Comparison of ENCODE assay signal across 8 mouse cellular contexts in the genomic region with DNA sequence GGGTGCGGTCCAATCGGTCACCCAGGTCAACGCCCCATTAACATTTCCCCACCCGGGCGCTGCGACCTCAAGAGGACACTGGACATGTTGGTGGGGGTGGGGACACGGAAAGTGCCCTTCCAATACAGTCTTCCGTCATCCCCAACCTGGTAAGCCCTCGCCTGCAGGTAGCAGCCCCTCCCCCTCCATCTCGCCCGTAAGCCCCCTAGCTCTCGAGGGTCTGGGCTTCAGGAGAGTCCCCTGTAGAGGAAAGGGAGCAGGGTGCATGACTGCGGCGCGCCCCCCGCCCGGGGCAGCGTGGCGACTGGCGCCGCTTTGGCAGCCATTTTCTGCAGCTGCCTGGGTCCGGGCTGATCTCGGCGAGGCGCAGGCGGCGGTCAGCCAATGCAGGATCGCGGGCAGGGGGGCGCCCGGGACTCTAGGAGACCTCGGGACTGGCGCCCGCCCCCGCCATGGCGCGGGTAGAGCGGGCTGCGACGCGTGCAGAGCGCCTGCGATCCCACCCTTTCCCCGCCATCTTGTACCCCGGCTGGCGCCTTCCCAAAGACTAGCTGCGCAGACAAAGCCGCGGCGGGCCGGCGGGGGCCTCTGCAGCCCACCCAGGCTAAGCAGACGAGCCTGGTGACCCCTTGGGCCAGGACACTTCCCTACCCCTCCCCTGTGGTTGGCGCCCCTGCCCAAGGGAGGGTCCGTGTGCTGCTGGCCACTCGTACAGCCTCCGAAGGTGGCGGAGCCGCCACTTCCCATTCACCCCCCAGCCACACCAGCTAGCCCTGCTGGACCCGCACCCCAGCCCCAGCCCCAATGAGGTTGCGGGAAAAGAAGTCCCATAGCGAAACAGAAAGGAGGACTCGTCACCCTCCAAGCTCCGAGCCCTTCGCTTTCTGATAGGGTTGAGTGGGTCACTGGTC. TPM values are rescaled to one million over a fixed set of nuclear protein-coding genes. Genes with fewer than 3 reads are reported as not detected.
DNase-seq lines count a peak whose midpoint lies in the region; ATAC-seq and TF ChIP-seq lines count a peak whose summit lies in the region.

No protein-coding gene starts in this region.

- peaks cover 96% of the 10 kb centered on the region for H3K27me3 ChIP-seq in CH12.LX (replicated peaks)
- H3K27me3 ChIP-seq in embryonic facial prominence, embryonic 10.5 days (replicated peaks; ENCODE audit: low read depth, poor library complexity, severe bottlenecking), result peaks cover 98% of the 10 kb centered on the region
- peaks cover 100% of the 10 kb centered on the region for H3K27me3 ChIP-seq in hindbrain, embryonic 10.5 days (ENCODE audit: insufficient read depth, poor library complexity, severe bottlenecking)
- H3K27me3 ChIP-seq in liver, embryonic 13.5 days, result peaks cover 100% of the 10 kb centered on the region

- no peak for TF ChIP-seq CTCF in CH12.LX (conservative IDR thresholded peaks at IDR 0.05 in 1 of 2, IDR thresholded peaks at IDR 0.05 in 1 of 2; ENCODE audit: low read depth in 2 of 2, low read length in 2 of 2)

- H3K27ac ChIP-seq in CH12.LX (ENCODE audit: insufficient read depth, low read depth), result peak overlapping the region; percentile 6; the same call in 1 of the 2 replicates
- peak overlapping the region; percentile 96 for H3K27ac ChIP-seq in embryonic facial prominence, embryonic 10.5 days (replicated peaks)
- H3K27ac ChIP-seq in hindbrain, embryonic 10.5 days, result peak overlapping the region; percentile 99
- no peak overlapping the region for H3K27ac ChIP-seq in liver, embryonic 13.5 days

- no peak for ATAC-seq in liver, embryonic 13.5 days (ENCODE audit: low read depth)

- peaks cover 37% of the 10 kb centered on the region for H3K9me3 ChIP-seq in CH12.LX (replicated peaks; ENCODE audit: low read length)
- H3K9me3 ChIP-seq in embryonic facial prominence, embryonic 10.5 days, result no peaks in the 10 kb centered on the region
- H3K9me3 ChIP-seq in hindbrain, embryonic 10.5 days, result no peaks in the 10 kb centered on the region
- no peaks in the 10 kb centered on the region for H3K9me3 ChIP-seq in liver, embryonic 13.5 days (replicated peaks)

- peaks cover 28 to 57% of the 10 kb centered on the region in 2 experiments for H3K4me1 ChIP-seq in CH12.LX (ENCODE audit: control insufficient read depth in 1 of 2, insufficient read depth in 2 of 2)
- peaks cover 79% of the 10 kb centered on the region for H3K4me1 ChIP-seq in embryonic facial prominence, embryonic 10.5 days
- peaks cover 73% of the 10 kb centered on the region for H3K4me1 ChIP-seq in hindbrain, embryonic 10.5 days (replicated peaks)
- H3K4me1 ChIP-seq in liver, embryonic 13.5 days (replicated peaks), result peaks cover 47% of the 10 kb centered on the region

- dilution Hi-C loops in CH12.LX (cut with MboI; ENCODE audit: extremely low pct_ligation_motif_present, extremely low pct_unique_long_range_greater_than_20kb, low sequenced_read_pairs), result no loop called here

- H3K79me2 ChIP-seq in CH12.LX (replicated peaks; ENCODE audit: control insufficient read depth, extremely low read depth, insufficient read depth, poor library complexity, severe bottlenecking), result no peaks in the 10 kb centered on the region

- H3K4me3 ChIP-seq in CH12.LX (replicated peaks in 1 of 3; ENCODE audit: low read depth in 2 of 3, low read length in 2 of 3, poor library complexity in 1 of 3), result peak overlapping the region; percentile 42 to 65 (median 50)
- peak overlapping the region; percentile 72 for H3K4me3 ChIP-seq in embryonic facial prominence, embryonic 10.5 days
- peak overlapping the region; percentile 72 for H3K4me3 ChIP-seq in hindbrain, embryonic 10.5 days
- H3K4me3 ChIP-seq in liver, embryonic 13.5 days (replicated peaks), result peak overlapping the region; percentile 58

- no peak for TF ChIP-seq EP300 in CH12.LX (IDR thresholded peaks at IDR 0.05; ENCODE audit: low read length)

- TF ChIP-seq RAD21 in CH12.LX (IDR thresholded peaks at IDR 0.05; ENCODE audit: low read depth, low read length), result no peak

- under 1% methylated on average over 65 of the region's 65 CpGs for WGBS in embryonic facial prominence, embryonic 10.5 days
- WGBS in hindbrain, embryonic 10.5 days, result under 1% methylated on average over 65 of the region's 65 CpGs
- under 1% methylated on average over 65 of the region's 65 CpGs for WGBS in liver, embryonic 13.5 days (ENCODE audit: insufficient replicate concordance)

- in situ Hi-C loops in CH12.LX (cut with MboI; ENCODE audit: low pct_ligation_motif_present, low pct_unique_long_range_greater_than_20kb, low sequenced_read_pairs), result no loop called here

- no peaks in the 10 kb centered on the region for H3K36me3 ChIP-seq in CH12.LX (replicated peaks in 1 of 2; ENCODE audit: control insufficient read depth in 1 of 2, insufficient read depth in 1 of 2, low read length in 1 of 2)
- H3K36me3 ChIP-seq in embryonic facial prominence, embryonic 10.5 days (replicated peaks), result no peaks in the 10 kb centered on the region
- no peaks in the 10 kb centered on the region for H3K36me3 ChIP-seq in hindbrain, embryonic 10.5 days
- no peaks in the 10 kb centered on the region for H3K36me3 ChIP-seq in liver, embryonic 13.5 days

- DNase-seq in gastrocnemius, postnatal 10 days, result peak; percentile 55
- no peak for DNase-seq in gastrocnemius, postnatal 25 days
- no peak for DNase-seq in CH12.LX (ENCODE audit: extremely low read depth)
- DNase-seq in embryonic facial prominence, embryonic 10.5 days (ENCODE audit: low spot score), result peak; percentile 80
- peak; percentile 81 for DNase-seq in hindbrain, embryonic 10.5 days (ENCODE audit: low spot score)
- DNase-seq in liver, embryonic 13.5 days, result no peak
- peak; percentile 85 for DNase-seq in neural tube, embryonic 10.5 days (ENCODE audit: extremely low spot score, low spot score)
- no peak for DNase-seq in frontal cortex, postnatal 14 days (ENCODE audit: low spot score in 2 of 2)

- peak overlapping the region; percentile 64 for H3K9ac ChIP-seq in CH12.LX (ENCODE audit: insufficient read depth, low read depth)
- H3K9ac ChIP-seq in liver, embryonic 13.5 days, result peak overlapping the region; percentile 70

- peak overlapping the region; percentile 50 for H3K4me2 ChIP-seq in CH12.LX (ENCODE audit: insufficient read depth, low read depth, poor library complexity, severe bottlenecking)
- peak overlapping the region; percentile 73 for H3K4me2 ChIP-seq in liver, embryonic 13.5 days

- TF ChIP-seq POLR2A in CH12.LX (IDR thresholded peaks at IDR 0.05; ENCODE audit: low read depth, low read length), result peak; percentile 49

TF ChIP-seq in CH12.LX, 34 proteins besides CTCF, POLR2A, EP300 and RAD21 (continues in another document):
- TF ChIP-seq SMC3 (IDR thresholded peaks at IDR 0.05; ENCODE audit: low read depth, low read length) (no peak), RCOR1 (conservative IDR thresholded peaks at IDR 0.05; ENCODE audit: low read depth, low read length) (no peak), BHLHE40 (IDR thresholded peaks at IDR 0.05; ENCODE audit: low read depth, low read length) (0 out of 2 replicates have a peak, but pooled peaks have one; percentile 29), UBTF (IDR thresholded peaks at IDR 0.05; ENCODE audit: low read depth, low read length) (no peak), TCF12 (IDR thresholded peaks at IDR 0.05; ENCODE audit: low read depth, low read length) (peak; percentile 28), NELFE (IDR thresholded peaks at IDR 0.05; ENCODE audit: low read depth, low read length) (no peak), CHD1 (IDR thresholded peaks at IDR 0.05; ENCODE audit: low read depth, low read length) (no peak), ZNF384 (IDR thresholded peaks at IDR 0.05; ENCODE audit: low read depth, low read length) (no peak), POLR2AphosphoS2 (IDR thresholded peaks at IDR 0.05; ENCODE audit: low read depth, low read length) (no peak), NRF1 (IDR thresholded peaks at IDR 0.05; ENCODE audit: low read depth, low read length) (peak; percentile 50; the same call in 1 of the 2 replicates), JUN (IDR thresholded peaks at IDR 0.05; ENCODE audit: insufficient read depth, low read depth, low read length) (no peak), MAX (IDR thresholded peaks at IDR 0.05; ENCODE audit: low read length) (peak; percentile 60; the same call in 1 of the 2 replicates), IRF4 (IDR thresholded peaks at IDR 0.05; ENCODE audit: low read depth, low read length) (peak; percentile 7; the same call in 1 of the 2 replicates), MAZ (IDR thresholded peaks at IDR 0.05; ENCODE audit: low read depth, low read length) (no peak), PAX5 (IDR thresholded peaks at IDR 0.05; ENCODE audit: low read length) (no peak)

RNA-seq across cellular contexts. Expression of gene Cbx8, which starts 15.8 kb away (rescaled TPM):
- total RNA-seq in gastrocnemius, postnatal 10 days (2021), result 1 to 10 TPM; 2.3 to 4.7 TPM
- total RNA-seq in gastrocnemius, postnatal 25 days (2021), result 1 to 10 TPM; 1.4 to 1.8 TPM
- total RNA-seq in CH12.LX (2012; rRNA removed), result 8.5 and 10.2 TPM in 2 replicates
- 6.2 and 7.7 TPM in 2 replicates for total RNA-seq in CH12.LX (2014; rRNA removed)
- 6.0 and 7.5 TPM in 2 replicates for polyA plus RNA-seq in CH12.LX (2012; ENCODE audit: insufficient read length, low read depth)
- polyA plus RNA-seq in embryonic facial prominence, embryonic 10.5 days (2016; fragmentation: Nextera tagmentation; extraction: Ambion mirVana), result 11.6 and 12.4 TPM in 2 replicates
- 11.2 and 13.0 TPM in 2 replicates for polyA plus RNA-seq in hindbrain, embryonic 10.5 days (2016; fragmentation: Nextera tagmentation; extraction: Ambion mirVana)
- 2.4 and 2.8 TPM in 2 replicates for polyA plus RNA-seq in liver, embryonic 13.5 days (2015; fragmentation: Nextera tagmentation; extraction: Ambion mirVana)

RNA-seq across cellular contexts. Expression of gene Cbx4, which starts 29.5 kb away (rescaled TPM):
- total RNA-seq in gastrocnemius, postnatal 10 days (2021), result 1 to 10 TPM; 6.2 to 9.1 TPM
- 1 to 10 TPM; 2.4 to 3.5 TPM for total RNA-seq in gastrocnemius, postnatal 25 days (2021)
- total RNA-seq in CH12.LX (2012; rRNA removed) (30.6 and 40.4 TPM in 2 replicates), CH12.LX (2014; rRNA removed) (11.4 and 15.0 TPM in 2 replicates)
- 26.0 and 29.8 TPM in 2 replicates for polyA plus RNA-seq in CH12.LX (2012; ENCODE audit: insufficient read length, low read depth)
- 4.7 and 5.2 TPM in 2 replicates for polyA plus RNA-seq in embryonic facial prominence, embryonic 10.5 days (2016; fragmentation: Nextera tagmentation; extraction: Ambion mirVana)
- 4.4 and 8.2 TPM in 2 replicates for polyA plus RNA-seq in hindbrain, embryonic 10.5 days (2016; fragmentation: Nextera tagmentation; extraction: Ambion mirVana)
- 2.0 and 2.4 TPM in 2 replicates for polyA plus RNA-seq in liver, embryonic 13.5 days (2015; fragmentation: Nextera tagmentation; extraction: Ambion mirVana)

RNA-seq across cellular contexts. Expression of gene Cbx2, which starts 33.8 kb away (rescaled TPM):
- 1 to 10 TPM; 2.3 to 3.0 TPM for total RNA-seq in gastrocnemius, postnatal 10 days (2021)
- total RNA-seq in gastrocnemius, postnatal 25 days (2021), result 1 to 10 TPM in 1 of 2 experiments, under 1 TPM in 1; 0.69 to 1.4 TPM
- total RNA-seq in CH12.LX (2012; rRNA removed) (10.9 and 15.5 TPM in 2 replicates), CH12.LX (2014; rRNA removed) (2.6 and 2.8 TPM in 2 replicates)
- polyA plus RNA-seq in CH12.LX (2012; ENCODE audit: insufficient read length, low read depth), result 3.6 and 3.9 TPM in 2 replicates
- polyA plus RNA-seq in embryonic facial prominence, embryonic 10.5 days (2016; fragmentation: Nextera tagmentation; extraction: Ambion mirVana), result 150 and 152 TPM in 2 replicates
- polyA plus RNA-seq in hindbrain, embryonic 10.5 days (2016; fragmentation: Nextera tagmentation; extraction: Ambion mirVana), result 86.6 and 112 TPM in 2 replicates
- polyA plus RNA-seq in liver, embryonic 13.5 days (2015; fragmentation: Nextera tagmentation; extraction: Ambion mirVana), result 3.8 and 4.1 TPM in 2 replicates

Comparison
In these comparisons a context has a peak if more than half of its experiments do, and no peak if none do; other contexts are left out.
1. DNase-seq: peak in gastrocnemius, postnatal 10 days (single experiment), embryonic facial prominence, embryonic 10.5 days (single experiment), hindbrain, embryonic 10.5 days (single experiment) and neural tube, embryonic 10.5 days (single experiment); none in gastrocnemius, postnatal 25 days (single experiment), CH12.LX (single experiment), liver, embryonic 13.5 days (single experiment) and frontal cortex, postnatal 14 days (0 of 2).
2. RNA of gene Cbx2, which starts 33.8 kb away (polyA plus RNA-seq): 150 to 152 TPM in embryonic facial prominence, embryonic 10.5 days and 86.6 to 112 TPM in hindbrain, embryonic 10.5 days; 3.6 to 3.9 TPM in CH12.LX and 3.8 to 4.1 TPM in liver, embryonic 13.5 days; every median in the first group is over 10 times any median in the second.
3. Peak in every context shown above with its lines, with median percentiles within 50 percentile points of each other: H3K4me3 ChIP-seq.